Comparison of ENCODE assay signal across 20 mouse cellular contexts in genomic region chr6:67223499-67223898, GRCm38 (mm10). TPM values are rescaled to one million over a fixed set of nuclear protein-coding genes. Genes with fewer than 3 reads are reported as not detected.
A peak's percentile ranks its signal among the peaks of the same experiment; 100 is the strongest.
DNase-seq lines count a peak whose midpoint lies in the region; ATAC-seq lines count a peak whose summit lies in the region.
"Had no signal": no experiment of that assay in that cellular context is flagged by ENCODE, and none has a peak within 500 bp of the region (broad histone marks: within the 10 kb centered on the region; RNA-seq: fewer than 3 reads in every experiment).

No protein-coding gene starts in this region.

- H3K9ac ChIP-seq in heart, embryonic 11.5 days (ENCODE audit: low read depth, low read length): no peak overlapping the region
- H3K9ac ChIP-seq: forebrain, postnatal 0 days; hindbrain, embryonic 14.5 days; liver, embryonic 14.5 days; neural tube, embryonic 12.5 days; stomach, embryonic 15.5 days had no signal

- no peak overlapping the region for H3K4me2 ChIP-seq in heart, embryonic 11.5 days
- H3K4me2 ChIP-seq: hindbrain, embryonic 14.5 days; neural tube, embryonic 12.5 days; stomach, embryonic 15.5 days had no signal

- 0 out of 2 replicates have a peak overlapping the region, but pooled peaks have one; percentile 35 for H3K27ac ChIP-seq in heart, embryonic 11.5 days (ENCODE audit: low read depth, low read length)
- H3K27ac ChIP-seq: hindbrain, embryonic 14.5 days; liver, embryonic 14.5 days; neural tube, embryonic 12.5 days; stomach, embryonic 15.5 days had no signal

- peak; percentile 26 for DNase-seq in gastrocnemius, adult 18-20 months (ENCODE audit: low spot score)
- no peak for DNase-seq in gastrocnemius, adult 8-10 months (ENCODE audit: low spot score in 2 of 2)
- peak; percentile 35 for DNase-seq in Muller cell, postnatal 12 days (ENCODE audit: inconsistent ontology term)
- DNase-seq in large intestine, adult 2 months (ENCODE audit: low read depth, low spot score): peak; percentile 7
- DNase-seq in thymus, postnatal 4 days: no peak
- no peak for DNase-seq in embryo, embryonic 10.5 days (ENCODE audit: low spot score)
- no peak for DNase-seq in layer of hippocampus, postnatal 10 days (ENCODE audit: low spot score in 2 of 2)
- DNase-seq: forebrain, postnatal 0 days; kidney, adult 11 months; kidney, postnatal 14 days; spleen, adult 18-20 months; thymus, postnatal 25 days had no signal

- no peak overlapping the region for H3K4me3 ChIP-seq in heart, embryonic 11.5 days (ENCODE audit: low read depth, low read length)
- H3K4me3 ChIP-seq: megakaryocyte, embryonic 14.5 days; neural tube, embryonic 12.5 days; stomach, embryonic 15.5 days had no signal

- H3K4me1 ChIP-seq in heart, embryonic 11.5 days (ENCODE audit: control insufficient read depth, insufficient read depth, low read length): 0 out of 2 replicates have a peak, but pooled peaks cover 2% of the 10 kb centered on the region
- H3K4me1 ChIP-seq: megakaryocyte, embryonic 14.5 days had no signal

- no peaks in the 10 kb centered on the region for H3K27me3 ChIP-seq in heart, embryonic 11.5 days (ENCODE audit: control insufficient read depth, insufficient read depth, low read length)
- H3K27me3 ChIP-seq: neural tube, embryonic 12.5 days; stomach, embryonic 15.5 days had no signal

- H3K9me3 ChIP-seq in heart, embryonic 11.5 days (replicated peaks; ENCODE audit: control insufficient read depth, low read length): no peaks in the 10 kb centered on the region
- H3K9me3 ChIP-seq: megakaryocyte, embryonic 14.5 days; stomach, embryonic 15.5 days had no signal

- 46% methylated on average over 1 of the region's 1 CpGs for WGBS in heart, embryonic 11.5 days (ENCODE audit: insufficient replicate concordance)
- WGBS in large intestine, adult 2 months: 24% methylated on average over 1 of the region's 1 CpGs

- ATAC-seq in heart, embryonic 11.5 days (replicated peaks; ENCODE audit: insufficient number of reproducible peaks, low FRiP score, low TSS enrichment): no peak
- ATAC-seq: forebrain, postnatal 0 days; lung, postnatal 0 days; Patski had no signal

- H3K36me3 ChIP-seq in heart, embryonic 11.5 days (ENCODE audit: control insufficient read depth, insufficient read depth, low read length): no peaks in the 10 kb centered on the region
- H3K36me3 ChIP-seq: neural tube, embryonic 12.5 days; stomach, embryonic 15.5 days had no signal

RNA-seq across cellular contexts. Expression of gene Serbp1, which starts 14.5 kb away (rescaled TPM):
- total RNA-seq in gastrocnemius, adult 18-20 months (2021): 100 to 1,000 TPM; 318 to 338 TPM
- total RNA-seq in gastrocnemius, adult 8-10 months (2022): 100 to 1,000 TPM; 174 to 282 (median 238) TPM
- 447 and 449 TPM in 2 replicates for polyA plus RNA-seq in heart, embryonic 11.5 days (2014; fragmentation: Nextera tagmentation; extraction: Ambion mirVana)
- 39.9 and 52.1 TPM in 2 replicates for polyA plus RNA-seq in large intestine, adult 2 months (2012; rRNA removed)
- total RNA-seq in layer of hippocampus, postnatal 10 days (2021): 100 to 1,000 TPM; 293 to 314 TPM

Comparison
In these comparisons a context has a peak if more than half of its experiments do, and no peak if none do; other contexts are left out.
1. DNase-seq: peak in gastrocnemius, adult 18-20 months (single experiment), Muller cell, postnatal 12 days (single experiment) and large intestine, adult 2 months (single experiment); none in gastrocnemius, adult 8-10 months (0 of 2), thymus, postnatal 4 days (single experiment), embryo, embryonic 10.5 days (single experiment) and layer of hippocampus, postnatal 10 days (0 of 2).